Mouse (Mus musculus) heart, postnatal 25 days (tissue): Measurements from ENCODE around the gene Bpgm. TPM values are rescaled to one million over a fixed set of nuclear protein-coding genes. Genes with fewer than 3 reads are reported as not detected.

ENCODE experiments used
- total RNA-seq, 2 experiments: library from RNA; stranded (reverse); gene quantifications; 2 replicates each; pipeline ENCODE4 v1.2.3; 2021

The Bpgm gene
- total RNA-seq, 2 experiments from 2014 or later: 63.5 to 103 TPM

Other genes with a start within 250 kb of the Bpgm start
- 100 to 1,000 TPM; 255 to 264 TPM for gene Akr1b3, start 158.7 kb upstream of the Bpgm start, total RNA-seq
- 1 to 10 TPM; 3.7 to 3.9 TPM for gene Akr1b8, start 122.1 kb upstream of the Bpgm start, total RNA-seq
- gene Akr1b10, start 92.0 kb upstream of the Bpgm start, total RNA-seq: 10 to 100 TPM; 67.4 to 68.0 TPM
- gene Akr1b7, start 63.9 kb upstream of the Bpgm start, total RNA-seq: not detected
- 10 to 100 TPM; 49.3 to 53.1 TPM for gene Cald1, start 122.3 kb downstream of the Bpgm start, total RNA-seq